Mouse (Mus musculus): ENCODE measurements at regions not wholly inside any gene's neighbourhood (a gene's known extent, or its start where the extent isn't known, plus 50 kb on each side); places are given as distances from the start of the nearest gene placed in this dataset.
"Not testable (repeated sequence)": the region's sequence is repeated elsewhere in the genome, so short reads cannot be mapped to it uniquely, and the experiment has no call there.

- DNase-seq (ENCODE audit: low spot score in 2 of 2) = no peak
Observed at GRCm38 (mm10) chr10:69036096-69036495, 115.1 kb upstream of the Rhobtb1 start.

GRCm38 (mm10) chr10:69044171-69044651 is 107.0 kb upstream of the Rhobtb1 start:
- no peak for DNase-seq (ENCODE audit: low spot score in 2 of 2)

DNA sequence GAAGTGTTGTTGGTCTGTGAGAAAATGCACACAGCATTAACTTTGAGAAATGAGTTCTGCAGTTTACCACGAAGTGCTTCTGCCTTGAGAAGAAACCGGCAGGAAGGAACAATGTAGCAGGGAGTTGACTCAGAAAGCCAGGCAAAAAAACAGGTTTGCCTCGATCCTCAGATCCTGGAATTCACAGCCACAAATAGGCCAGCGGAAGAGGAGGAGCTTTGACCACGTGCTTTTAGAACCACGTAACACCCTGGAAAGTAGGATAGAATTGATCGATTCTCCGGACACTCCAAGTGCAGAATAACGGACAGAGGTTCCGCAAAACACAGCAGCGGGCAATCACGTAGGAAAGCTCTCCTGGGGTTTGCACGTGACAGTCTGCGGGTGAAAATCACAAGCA is 106.0 kb upstream of the Rhobtb1 start:
- DNase-seq (ENCODE audit: low spot score in 2 of 2) = no peak

GRCm38 (mm10) chr10:69046008-69046555 is 105.2 kb upstream of the Rhobtb1 start:
- DNase-seq (ENCODE audit: low spot score in 2 of 2) = no peak

- DNase-seq (ENCODE audit: low spot score in 2 of 2) = no peak
Observed at GRCm38 (mm10) chr10:69078008-69078407, 73.2 kb upstream of the Rhobtb1 start.

- no peak for DNase-seq (ENCODE audit: low spot score in 2 of 2)
Observed at GRCm38 (mm10) chr10:69086184-69086583, 65.0 kb upstream of the Rhobtb1 start.

DNA sequence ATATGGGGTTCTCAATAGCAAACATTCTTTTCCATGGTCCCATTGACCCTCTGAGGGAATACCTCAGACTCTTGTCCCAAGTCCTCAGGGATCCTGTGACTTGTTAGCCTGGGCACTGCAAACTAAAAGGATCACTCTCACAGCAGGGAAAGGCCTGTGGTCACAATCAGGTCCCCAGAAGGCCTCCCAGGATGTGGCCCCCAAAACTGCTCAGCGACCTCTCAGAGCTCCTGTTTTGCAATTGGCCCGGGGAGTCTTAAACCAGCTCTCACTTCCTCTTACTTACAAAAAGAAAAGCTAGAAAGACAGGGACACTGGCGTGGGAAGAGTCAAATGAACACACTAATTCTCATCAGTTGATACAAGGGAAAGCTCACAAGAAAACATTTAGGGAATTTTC is 59.4 kb upstream of the Rhobtb1 start:
- DNase-seq (ENCODE audit: low spot score in 2 of 2) = no peak

DNA sequence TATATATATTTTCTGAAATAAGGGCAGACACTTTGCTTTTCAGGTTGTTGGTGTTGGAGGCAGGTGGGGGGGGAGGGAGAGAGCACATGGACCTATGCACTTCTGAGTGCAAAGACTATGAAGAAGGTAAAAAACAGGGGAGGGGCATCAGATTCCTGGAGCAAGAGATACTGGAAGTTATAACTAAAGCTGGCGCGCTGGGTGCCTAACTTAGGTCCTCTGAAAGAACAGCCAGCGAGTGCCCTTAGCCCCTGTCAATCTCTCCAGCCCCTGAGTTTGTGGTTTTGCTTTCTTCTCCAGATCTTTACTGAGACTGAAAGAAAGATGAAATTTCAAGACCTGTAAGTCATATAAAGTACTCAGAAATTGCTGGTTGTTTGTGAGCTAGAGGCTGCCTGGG is 51.2 kb upstream of the Rhobtb1 start:
- no peak for DNase-seq (ENCODE audit: low spot score in 2 of 2)

DNA sequence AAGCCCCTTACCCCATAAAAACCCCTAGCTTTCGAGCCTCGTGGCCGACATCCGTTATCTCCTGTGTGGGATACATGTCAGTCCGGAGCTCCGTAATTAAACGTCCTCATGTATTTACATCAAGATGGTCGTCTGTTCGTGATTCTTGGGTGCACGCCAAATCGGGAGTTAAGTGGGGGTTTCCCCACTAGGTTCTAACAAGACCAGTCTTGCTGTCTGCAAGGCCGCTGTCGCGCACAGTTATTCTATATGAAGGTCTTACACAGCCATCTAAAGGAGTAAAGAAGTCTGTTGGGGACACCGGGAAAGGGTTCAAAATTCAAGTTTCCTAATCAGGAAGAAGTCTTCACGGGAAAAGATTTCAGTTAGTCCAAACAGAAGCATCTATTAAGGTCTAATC is 50.5 kb upstream of the Rhobtb1 start:
- not testable (repeated sequence) for DNase-seq (ENCODE audit: low spot score in 2 of 2)

Measured in right cerebral cortex, adult 2 months (tissue).